Mouse (Mus musculus): ENCODE results near the gene Slc32a1. TPM values are rescaled to one million over a fixed set of nuclear protein-coding genes. Genes with fewer than 3 reads are reported as not detected.

Slc32a1 gene
- total RNA-seq (2021), result 10 to 100 TPM; 76.0 to 76.9 TPM
- long read RNA-seq, experiment 1, partial matches to known transcripts, result 0 of 4 reads
- long read RNA-seq, experiment 1, other reads (novel, unspliced or antisense), result 1 of 4 reads
- long read RNA-seq, experiment 2, result 0 reads

- DNase-seq (ENCODE audit: low spot score in 2 of 2), result no peak
These were observed at the start of gene Slc32a1 for GRCm38 (mm10) chr2:158610488-158611325. TSS of gene Slc32a1 (plus strand) at chr2:158610767.

DNA sequence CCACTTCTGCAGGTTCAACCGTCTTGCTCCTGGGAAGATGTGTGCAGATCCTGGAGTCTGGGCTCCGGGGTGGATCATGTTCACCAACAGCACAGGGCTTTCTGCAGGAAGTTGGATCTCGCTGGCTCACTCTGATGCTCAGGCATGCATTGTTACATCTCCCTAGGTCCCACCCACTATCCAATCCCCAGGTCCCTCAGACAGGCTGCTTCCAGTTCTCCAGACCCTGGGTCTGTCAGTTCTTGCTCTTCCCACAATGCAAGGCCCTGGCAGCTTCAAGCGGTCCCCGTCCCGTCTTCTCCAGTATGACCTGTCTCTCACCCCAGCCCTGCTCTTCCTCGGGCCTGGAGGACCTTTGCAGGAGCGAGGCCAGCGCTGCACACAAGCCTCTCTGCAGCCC, 49.8 kb upstream of the Slc32a1 start:
- no peak for DNase-seq (ENCODE audit: low spot score in 2 of 2)

DNA sequence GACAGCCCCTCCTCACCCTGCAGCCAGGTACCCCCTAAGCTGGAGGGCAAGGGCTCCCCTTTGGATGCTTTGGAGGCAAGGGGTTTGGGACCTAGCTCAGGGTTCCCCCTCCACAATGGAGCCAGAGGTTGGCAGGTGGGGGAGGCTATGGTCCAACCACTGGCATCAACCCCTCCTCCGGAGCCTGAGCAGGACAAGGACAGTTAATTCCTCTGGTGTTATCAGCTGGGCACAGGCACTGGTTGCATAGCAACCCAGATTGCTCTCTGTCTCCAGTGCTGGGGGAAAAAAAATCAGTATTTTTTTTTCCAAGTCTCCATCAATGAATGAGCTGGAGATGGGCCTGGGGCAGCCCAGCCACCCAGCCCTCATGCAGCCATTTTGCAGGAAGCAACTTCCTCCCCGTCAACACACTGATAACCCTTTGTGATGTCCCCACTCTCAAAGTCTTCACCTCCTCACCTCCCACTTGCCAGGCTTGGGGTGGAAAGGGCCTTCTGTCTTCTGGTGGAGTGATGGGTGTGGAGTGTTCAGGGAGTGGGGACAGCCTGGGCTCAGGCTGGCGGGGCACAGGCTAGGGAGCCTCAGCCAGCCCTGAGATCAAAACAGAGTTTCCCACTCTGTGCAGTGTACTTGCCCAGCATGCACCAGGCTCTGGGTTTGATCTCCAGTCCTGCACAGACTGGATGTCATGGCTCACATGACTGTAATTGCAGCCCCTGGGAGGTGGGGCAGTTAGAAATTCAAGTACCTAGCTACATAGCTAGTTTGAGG, 49.0 kb upstream of the Slc32a1 start:
- no peak for DNase-seq (ENCODE audit: low spot score in 2 of 2)

GRCm38 (mm10) chr2:158570421-158571081, 40.0 kb upstream of the Slc32a1 start:
- no peak for DNase-seq (ENCODE audit: low spot score in 2 of 2)

DNA sequence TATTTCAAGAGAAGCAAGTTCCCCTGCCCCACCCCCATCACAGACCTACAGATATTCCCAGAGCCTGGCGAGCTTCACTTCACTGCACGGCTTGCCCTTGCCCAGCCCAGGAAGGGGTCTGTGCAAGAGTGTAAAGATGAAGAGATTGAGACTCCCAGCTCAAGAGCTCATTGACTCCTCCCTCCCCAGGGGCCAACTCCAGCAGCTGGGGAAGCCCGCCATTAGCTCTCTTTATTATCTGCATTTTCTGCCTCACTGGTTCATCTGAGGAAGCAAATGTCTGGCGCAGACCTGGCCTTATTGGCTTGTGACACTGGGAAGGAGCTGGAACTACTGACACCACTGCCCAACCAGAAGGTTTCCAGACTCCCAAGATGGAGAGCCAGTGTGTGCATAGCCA, 30.6 kb upstream of the Slc32a1 start:
- no peak for DNase-seq (ENCODE audit: low spot score in 2 of 2)

DNA sequence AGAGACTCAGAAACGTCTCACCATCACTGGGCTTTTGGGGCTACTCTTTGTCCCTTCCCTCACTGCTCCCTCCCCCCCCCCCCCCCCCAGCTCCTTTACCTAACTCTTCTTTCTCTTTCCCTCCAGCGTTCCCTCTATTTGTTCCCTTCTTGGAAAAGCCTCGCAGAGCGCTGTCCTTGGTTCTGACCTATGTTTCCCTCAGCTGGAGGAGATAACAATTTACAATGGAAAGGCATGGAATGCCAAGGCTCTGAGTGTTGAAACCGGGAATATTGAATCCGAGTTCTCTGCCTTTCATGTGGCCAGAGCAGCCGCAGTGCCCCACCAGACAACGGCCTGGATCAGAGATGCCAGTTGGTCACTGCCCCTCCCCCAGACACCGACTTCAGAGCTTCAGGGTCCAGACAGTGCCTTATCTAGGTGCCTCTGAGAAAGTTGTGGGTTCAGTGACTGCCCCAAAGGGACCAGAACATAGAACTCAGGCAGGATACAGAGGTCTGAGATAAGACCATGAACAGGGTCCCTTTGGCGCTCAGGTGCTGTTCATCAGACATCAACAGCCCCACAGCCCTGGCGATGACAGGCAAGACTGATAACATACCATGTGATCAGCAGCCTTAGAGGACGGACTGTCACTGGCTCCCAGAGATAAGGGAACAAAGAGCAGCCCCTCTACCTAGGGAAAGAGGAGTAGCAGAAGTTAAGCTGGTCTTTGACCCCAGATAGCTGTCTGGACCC, 25.8 kb upstream of the Slc32a1 start:
- no peak for DNase-seq (ENCODE audit: low spot score in 2 of 2)

DNA sequence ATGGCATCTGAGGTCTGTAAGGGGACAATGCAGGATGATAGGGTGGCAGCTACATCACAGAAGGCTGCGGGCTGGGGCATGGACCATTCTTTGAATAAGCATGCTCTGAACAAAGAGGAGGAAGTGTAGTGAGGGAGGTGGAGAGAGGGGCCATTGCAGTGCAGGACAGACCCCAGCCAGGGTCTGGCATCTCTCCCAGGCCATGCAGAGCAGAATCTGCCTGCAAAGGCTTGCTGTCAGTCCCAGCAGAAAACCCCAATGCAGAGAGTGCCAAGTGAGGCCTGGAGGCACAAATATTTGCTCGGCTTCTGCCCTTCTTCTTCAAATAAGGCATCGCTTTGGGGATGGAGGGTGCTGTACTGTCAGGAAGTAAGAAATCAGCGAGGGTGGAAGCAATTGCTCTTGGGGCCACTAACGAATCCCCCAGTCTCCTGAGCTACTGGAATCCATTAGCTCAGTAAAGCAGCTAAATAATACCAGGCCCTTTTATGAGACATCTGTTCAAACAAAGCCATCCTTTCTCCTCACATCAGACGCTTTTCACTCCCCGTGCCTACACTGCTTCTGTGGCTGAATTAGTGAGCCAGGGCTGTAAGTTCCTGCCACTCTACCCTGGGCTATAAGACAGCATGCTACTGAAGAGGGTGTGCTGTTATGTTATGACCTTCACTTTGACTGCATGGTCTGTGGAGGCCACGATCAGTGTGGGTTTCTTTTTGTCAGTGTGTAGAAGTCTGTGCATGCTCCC, 21.9 kb upstream of the Slc32a1 start:
- DNase-seq (ENCODE audit: low spot score in 2 of 2), result no peak

- no peak for DNase-seq (ENCODE audit: low spot score in 2 of 2)
These were observed 20.1 kb upstream of the Slc32a1 start for GRCm38 (mm10) chr2:158590495-158590894.

GRCm38 (mm10) chr2:158591286-158591685, 19.3 kb upstream of the Slc32a1 start:
- DNase-seq (ENCODE audit: low spot score in 2 of 2), result no peak

DNA sequence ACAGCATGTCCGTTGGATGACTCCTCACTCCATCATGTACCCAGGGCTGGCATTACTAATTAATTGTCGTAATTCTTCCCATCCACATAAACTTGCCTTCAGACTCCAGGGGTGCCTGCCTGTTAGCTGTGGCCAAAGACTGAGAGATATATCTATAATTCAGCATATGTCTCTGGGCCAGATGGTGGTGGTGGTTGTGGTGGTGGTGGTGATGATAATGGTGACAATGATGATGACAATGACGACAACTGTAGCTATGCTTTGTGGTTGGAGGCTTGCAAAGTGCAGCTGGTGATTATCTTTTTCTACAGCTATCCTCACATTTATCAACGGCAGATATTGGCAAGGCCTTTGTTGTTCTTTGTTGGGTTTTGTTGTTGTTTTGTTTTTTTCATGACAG, 17.2 kb upstream of the Slc32a1 start:
- DNase-seq (ENCODE audit: low spot score in 2 of 2), result no peak

- DNase-seq (ENCODE audit: low spot score in 2 of 2), result peak in 1 of 2 experiments; percentile 31
These were observed 15.5 kb upstream of the Slc32a1 start for GRCm38 (mm10) chr2:158595103-158595502.

GRCm38 (mm10) chr2:158595577-158595976, 15.0 kb upstream of the Slc32a1 start:
- no peak for DNase-seq (ENCODE audit: low spot score in 2 of 2)

GRCm38 (mm10) chr2:158596803-158597202, 13.8 kb upstream of the Slc32a1 start:
- DNase-seq (ENCODE audit: low spot score in 2 of 2), result no peak

GRCm38 (mm10) chr2:158600517-158600916, 10.1 kb upstream of the Slc32a1 start:
- no peak for DNase-seq (ENCODE audit: low spot score in 2 of 2)

DNA sequence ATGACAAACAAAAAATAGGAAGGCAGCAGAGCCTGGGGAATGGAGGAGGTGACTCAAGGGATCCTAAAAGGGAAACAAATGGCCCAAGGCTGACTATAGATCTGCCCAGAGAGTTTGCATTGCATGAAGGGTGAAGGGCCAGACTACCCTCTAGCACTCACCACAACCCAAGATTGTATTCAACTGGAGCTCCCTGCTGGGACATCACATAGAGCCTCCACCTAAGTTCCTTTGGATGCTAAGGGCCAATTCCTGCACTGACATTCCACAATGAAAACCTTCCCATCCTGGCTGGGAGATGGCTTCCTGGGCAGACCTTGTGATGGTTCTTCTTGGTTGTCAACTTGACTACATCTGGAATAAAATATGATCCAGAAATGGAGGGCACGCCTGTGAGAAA, 9.2 kb upstream of the Slc32a1 start:
- no peak for DNase-seq (ENCODE audit: low spot score in 2 of 2)

DNA sequence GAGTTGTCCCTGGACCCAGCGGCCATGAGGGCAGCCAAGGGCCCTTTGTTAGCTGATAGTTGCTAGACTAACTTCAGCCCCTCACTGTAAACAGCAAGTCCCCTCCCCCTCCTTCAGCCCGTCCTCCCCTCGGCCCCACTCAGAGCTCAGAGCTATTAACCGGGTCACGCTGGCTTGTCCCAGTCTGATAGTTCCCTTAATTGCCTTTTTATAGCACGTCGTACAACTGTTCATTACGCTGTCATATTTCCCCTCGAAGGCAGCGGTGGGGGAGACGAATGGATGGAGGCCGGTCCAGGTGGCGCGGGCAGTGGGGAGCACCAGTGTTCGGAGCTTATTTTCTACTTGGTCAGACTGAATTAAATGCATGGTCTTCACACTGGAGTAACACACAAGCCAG, 7.9 kb upstream of the Slc32a1 start:
- no peak for DNase-seq (ENCODE audit: low spot score in 2 of 2)

- DNase-seq (ENCODE audit: low spot score in 2 of 2), result no peak
These were observed 4.0 kb upstream of the Slc32a1 start for GRCm38 (mm10) chr2:158606511-158606964.

DNA sequence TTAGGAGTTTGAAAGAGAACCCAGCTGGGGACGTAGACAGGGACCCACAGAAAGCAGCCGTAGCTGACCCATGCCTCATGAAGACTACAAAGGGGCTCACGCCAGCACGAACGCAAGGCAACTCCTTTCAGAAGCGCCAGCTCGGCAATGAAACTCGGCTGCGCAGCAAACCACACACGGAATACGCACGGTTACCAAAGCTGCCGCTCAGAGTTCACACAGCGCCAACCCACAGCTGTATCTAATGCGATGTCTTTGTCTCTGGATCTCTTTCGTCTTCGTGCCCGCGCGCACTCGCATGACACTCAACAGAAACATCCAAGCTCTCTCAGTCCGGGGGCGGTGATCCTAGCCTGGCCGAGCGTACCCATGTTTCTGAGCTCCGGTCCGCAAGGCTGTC, 886 bp upstream of the Slc32a1 start:
- no peak for DNase-seq (ENCODE audit: low spot score in 2 of 2)

DNA sequence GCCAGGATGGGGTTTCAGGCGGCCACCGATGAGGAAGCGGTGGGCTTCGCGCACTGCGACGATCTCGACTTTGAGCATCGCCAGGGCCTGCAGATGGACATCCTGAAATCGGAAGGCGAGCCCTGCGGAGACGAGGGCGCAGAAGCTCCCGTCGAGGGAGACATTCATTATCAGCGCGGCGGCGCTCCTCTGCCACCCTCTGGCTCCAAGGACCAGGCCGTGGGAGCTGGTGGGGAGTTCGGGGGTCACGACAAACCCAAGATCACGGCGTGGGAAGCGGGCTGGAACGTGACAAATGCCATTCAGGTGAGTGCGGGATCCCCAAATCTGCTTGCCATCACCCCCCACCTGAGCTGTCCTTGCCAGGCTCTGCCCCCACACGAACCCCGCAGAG, 756 bp downstream of the Slc32a1 start:
- DNase-seq (ENCODE audit: low spot score in 2 of 2), result no peak

Measured in layer of hippocampus, postnatal 14 days (tissue).